Mouse (Mus musculus) layer of hippocampus, postnatal 36 days (tissue): ENCODE data around the gene Olfr722. TPM values are rescaled to one million over a fixed set of nuclear protein-coding genes. Genes with fewer than 3 reads are reported as not detected.
"Not testable (repeated sequence)": the region's sequence is repeated elsewhere in the genome, so short reads cannot be mapped to it uniquely, and the experiment has no call there.

Source experiments
- DNase-seq, 2 experiments: peaks; one replicate each; pipeline ENCODE4 v3.0.0; 2022
- total RNA-seq, 2 experiments: library from RNA; stranded (reverse); gene quantifications; 2 replicates each; pipeline ENCODE4 v1.2.3; 2021

The Olfr722 gene
- not detected for total RNA-seq

DNA sequence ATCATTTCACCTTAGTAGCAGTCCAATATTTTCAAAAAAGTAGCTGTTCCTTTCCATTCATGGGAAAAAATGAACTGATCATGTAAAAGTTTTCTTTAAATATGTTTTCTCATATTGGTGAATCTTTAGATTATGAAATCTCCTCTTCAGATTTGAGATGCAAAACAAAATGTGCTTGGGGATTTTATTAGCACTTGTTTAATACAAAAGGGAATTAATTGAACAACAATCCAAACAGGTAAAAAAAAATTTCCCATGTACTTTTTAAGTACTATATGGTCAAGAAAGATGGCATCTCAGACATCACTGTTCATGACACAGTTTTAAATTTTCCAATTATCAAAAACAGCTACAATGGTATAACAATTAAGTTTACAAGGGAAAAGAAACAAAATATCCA, at the start of gene Olfr722:
Olfr722 (minus strand) TSS at position 101 of the 400 bp plus-strand sequence.
- DNase-seq = no peak

DNA sequence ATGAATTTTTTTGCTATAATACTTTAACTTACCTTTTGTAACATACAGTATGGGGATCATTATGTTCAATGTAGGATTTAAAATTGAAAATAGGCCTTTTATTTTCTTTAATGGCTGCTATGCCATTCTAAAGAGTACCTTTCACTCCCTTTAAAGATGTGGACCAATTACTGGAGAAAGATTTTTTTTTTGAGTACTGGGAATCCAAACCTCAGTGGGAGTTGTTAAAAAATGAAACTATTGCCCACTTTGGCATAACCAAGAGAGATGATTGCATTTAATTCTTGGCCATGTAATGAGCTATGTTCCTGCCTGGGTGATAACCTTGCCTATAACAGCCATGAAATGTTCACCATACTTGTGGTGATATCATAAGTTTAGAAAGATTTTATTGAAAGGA, 29.9 kb upstream of the Olfr722 start, which contains the start of gene Olfr723:
Olfr723 (minus strand) TSS at position 101 of the 400 bp plus-strand sequence.
- not testable (repeated sequence) for DNase-seq

DNA sequence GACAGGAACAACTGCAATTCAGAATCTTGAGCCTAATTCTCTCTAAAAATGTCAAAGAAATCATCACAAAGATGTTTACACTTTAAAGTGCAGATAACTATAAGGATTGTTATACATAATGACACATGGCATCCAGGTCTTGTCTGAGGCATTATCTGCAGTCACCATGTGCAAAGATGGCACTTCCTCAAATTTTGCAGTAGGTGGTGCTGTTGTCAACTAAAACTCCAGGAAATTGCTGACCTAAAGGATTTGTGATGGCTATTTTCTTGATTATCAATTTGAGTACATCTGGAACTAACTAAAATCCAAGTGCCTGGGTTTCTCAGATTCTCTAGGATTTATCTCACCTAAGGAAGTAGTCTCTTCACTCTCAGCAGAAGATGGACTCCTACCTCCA, 41.4 kb downstream of the Olfr722 start:
- no peak for DNase-seq

Other genes starting within 250 kb of the Olfr722 start
- 10 to 100 TPM; 27.2 to 30.7 TPM for gene Armh4, start 118.6 kb downstream of the Olfr722 start, total RNA-seq
- not detected for gene Olfr723, start 29.8 kb upstream of the Olfr722 start, total RNA-seq
- not detected for gene Olfr724, start 61.3 kb upstream of the Olfr722 start, total RNA-seq
- gene Olfr725, start 138.4 kb upstream of the Olfr722 start, total RNA-seq = not detected
- gene Olfr726, start 189.0 kb upstream of the Olfr722 start, total RNA-seq = not detected
- gene Olfr727, start 221.2 kb upstream of the Olfr722 start, total RNA-seq = not detected
- not detected for gene Olfr728, start 240.7 kb upstream of the Olfr722 start, total RNA-seq